Mouse (Mus musculus) ovary, postnatal 36 days (tissue): Measurements from ENCODE around the gene Sfrp2.

ENCODE experiments used
- DNase-seq: peaks from one replicate; pipeline ENCODE4 v3.0.0; 2022; ENCODE audit warnings: low spot score, mixed read lengths

The Sfrp2 gene

DNA sequence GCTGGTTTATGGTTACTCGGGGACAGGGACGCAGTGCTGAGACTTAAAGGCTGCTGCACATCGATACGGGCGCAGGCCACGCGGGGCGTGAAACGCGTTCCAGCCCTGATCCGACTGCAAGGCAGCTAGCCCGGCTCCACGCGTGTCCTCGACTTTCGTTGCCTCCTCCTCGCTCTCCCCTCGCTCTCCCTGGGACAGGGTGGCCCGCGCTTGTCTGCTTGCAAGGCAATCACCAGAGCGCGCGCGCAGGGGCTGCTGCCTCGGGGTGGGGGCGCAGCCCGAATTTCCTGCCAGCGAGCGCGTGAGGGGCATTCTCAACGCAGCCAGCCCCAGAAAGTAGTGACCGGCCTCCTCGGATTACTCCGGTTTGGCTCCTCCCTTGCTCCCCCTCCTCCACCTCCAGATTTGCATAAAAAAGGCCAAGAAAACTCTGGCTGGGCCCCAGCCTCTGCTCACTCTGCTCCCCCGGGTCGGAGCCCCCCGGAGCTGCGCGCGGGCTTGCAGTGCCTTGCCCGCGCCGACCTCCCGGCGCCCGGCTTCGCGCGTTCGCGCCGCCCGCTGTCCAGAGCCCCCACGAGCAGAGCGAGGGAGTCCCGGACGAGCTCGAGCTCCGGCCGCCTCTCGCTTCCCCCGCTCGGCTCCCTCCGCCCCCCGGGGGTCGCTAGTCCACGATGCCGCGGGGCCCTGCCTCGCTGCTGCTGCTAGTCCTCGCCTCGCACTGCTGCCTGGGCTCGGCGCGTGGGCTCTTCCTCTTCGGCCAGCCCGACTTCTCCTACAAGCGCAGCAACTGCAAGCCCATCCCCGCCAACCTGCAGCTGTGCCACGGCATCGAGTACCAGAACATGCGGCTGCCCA, at the start of gene Sfrp2:
Sfrp2 (plus strand) TSS at position 451 of the 855 bp plus-strand sequence.
- peak; percentile 44 for DNase-seq

GRCm38 (mm10) chr3:83717643-83718231, 48.4 kb upstream of the Sfrp2 start:
- no peak for DNase-seq

- DNase-seq = no peak
Measured at GRCm38 (mm10) chr3:83718662-83719061, 47.5 kb upstream of the Sfrp2 start.

GRCm38 (mm10) chr3:83728223-83728622, 37.9 kb upstream of the Sfrp2 start:
- DNase-seq = no peak

DNA sequence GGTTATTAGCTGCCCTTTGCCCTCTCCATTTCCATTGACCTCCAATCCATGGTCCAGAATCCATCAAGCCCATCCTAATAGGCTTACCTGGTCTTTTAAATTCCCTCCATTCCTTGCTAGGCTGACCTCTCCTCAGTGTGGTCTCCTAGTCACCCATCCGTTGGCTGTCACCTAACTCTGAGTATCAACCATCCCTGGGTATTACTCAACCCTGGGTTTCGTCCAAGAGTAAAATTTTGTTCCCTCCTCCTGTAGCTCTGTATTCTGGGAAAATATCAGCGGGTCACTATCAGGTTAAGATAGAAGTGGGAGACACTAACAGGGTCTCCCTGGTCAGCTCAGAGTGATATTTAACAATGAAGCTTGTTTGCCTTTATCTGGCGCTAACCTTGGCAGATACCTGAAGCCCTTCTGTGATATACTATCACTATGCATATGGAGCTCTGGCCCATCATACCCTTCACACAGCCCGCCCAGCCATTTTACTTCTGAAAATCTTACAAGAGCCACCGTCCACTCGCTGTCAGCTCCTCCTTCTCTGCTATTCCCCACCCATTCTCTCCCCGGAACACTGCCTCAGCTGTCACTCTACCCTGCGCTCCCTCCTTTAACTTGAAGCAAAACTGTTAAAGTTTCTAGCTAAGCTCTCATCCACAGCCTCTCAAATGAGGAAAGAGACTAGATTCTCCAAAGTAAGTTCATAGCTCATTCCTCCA, 37.3 kb upstream of the Sfrp2 start:
- no peak for DNase-seq

- no peak for DNase-seq
Measured at GRCm38 (mm10) chr3:83733985-83734384, 32.1 kb upstream of the Sfrp2 start.

- no peak for DNase-seq
Measured at GRCm38 (mm10) chr3:83736980-83737379, 29.1 kb upstream of the Sfrp2 start.

DNA sequence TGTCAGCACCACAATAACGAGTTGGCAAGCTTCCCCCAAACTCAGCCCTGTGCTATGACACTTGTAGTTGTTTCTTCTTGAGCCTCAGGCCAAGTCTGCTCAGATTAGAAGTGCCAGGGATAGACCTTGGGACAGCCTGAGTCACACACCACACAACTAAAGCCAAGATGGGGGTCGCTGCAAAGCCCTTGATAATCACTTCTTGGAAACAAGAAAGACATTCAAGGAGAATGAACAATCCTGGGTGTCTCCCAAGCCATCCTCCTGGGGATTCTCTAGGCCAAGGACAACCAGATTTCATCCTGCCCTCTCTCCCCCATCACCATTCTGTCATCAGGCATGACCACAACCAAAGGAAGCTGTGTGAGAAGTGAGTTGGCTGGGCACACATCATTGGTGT, 25.9 kb upstream of the Sfrp2 start:
- no peak for DNase-seq

GRCm38 (mm10) chr3:83747276-83747675, 18.8 kb upstream of the Sfrp2 start:
- no peak for DNase-seq

DNA sequence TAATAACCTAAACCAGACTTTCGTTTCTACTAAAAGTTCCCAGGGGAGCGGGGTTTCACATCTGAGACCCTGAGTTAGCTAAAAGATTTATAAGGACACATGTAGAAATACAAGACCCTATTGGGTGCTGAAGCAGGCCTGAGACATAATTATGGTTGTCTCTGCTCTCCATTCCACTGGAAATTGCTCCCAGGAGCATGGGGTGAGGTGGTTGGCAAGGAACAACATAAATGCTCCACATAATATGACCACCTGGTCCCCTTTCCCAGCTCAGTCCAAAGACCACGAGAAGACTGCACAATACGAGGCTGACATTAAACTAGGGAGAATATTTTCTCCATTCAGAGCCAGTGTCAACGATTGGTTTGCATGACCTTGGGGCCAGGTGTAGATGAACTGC, 18.2 kb upstream of the Sfrp2 start:
- DNase-seq = no peak

DNA sequence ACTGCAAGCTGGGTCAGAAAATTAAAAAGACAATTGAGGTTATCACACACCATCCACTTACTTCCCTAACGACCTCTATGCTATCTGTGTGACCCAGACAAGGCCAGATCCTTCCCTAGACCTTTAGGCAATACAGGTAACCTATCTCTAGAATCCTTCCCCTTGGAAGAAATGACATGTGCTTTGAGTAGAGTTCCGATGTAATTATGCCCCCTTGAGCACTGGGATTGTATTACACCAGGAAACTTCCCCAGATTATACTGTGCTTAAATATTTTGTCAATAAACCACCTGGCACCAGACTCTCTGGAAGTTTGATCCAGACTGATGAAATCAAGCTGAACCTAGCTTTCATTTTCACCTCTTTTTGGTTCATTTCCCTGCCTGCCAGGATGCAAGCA, 14.5 kb upstream of the Sfrp2 start:
- no peak for DNase-seq

DNA sequence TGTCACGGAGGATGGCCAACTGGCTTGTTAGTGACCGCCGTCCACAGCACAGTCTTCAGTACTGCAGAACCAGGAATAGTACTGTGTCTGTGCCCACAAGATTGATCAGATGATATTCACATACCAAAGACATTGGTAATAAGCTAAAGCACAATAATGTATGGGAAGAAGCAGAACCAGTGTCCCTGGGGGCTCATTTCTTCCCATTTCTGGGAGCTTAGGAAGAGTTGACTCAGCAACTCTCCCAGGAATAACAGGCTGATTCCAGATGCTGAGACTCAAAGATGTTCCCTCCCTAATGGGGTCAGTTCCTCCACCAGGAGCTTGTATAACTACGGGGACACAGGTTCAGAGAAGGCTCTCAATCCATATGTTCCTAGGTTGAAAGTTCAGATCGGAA, 13.9 kb upstream of the Sfrp2 start:
- no peak for DNase-seq

- no peak for DNase-seq
Measured at GRCm38 (mm10) chr3:83755043-83755635, 11.0 kb upstream of the Sfrp2 start.

DNA sequence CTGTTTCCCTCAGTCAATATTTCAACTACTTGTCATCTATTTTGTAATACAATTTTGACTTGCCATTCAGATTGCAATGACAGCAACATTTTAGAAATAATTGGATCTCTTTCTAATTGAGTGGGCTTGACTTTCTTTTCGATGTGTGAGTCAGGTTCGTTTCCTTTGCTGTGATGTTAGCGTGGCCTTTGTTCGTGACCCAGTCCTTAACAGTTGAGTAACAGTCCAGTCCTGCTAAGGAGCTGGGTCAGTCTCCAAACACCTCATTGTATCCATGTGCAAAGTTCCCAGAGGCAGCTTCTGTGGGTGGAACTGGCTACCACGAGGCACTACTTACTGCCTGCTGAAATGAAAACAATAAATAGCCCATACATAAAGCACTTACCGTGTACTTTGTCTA, 10.5 kb upstream of the Sfrp2 start:
- no peak for DNase-seq

- no peak for DNase-seq
Measured at GRCm38 (mm10) chr3:83762361-83762760, 3.8 kb upstream of the Sfrp2 start.

- peak; percentile 82 for DNase-seq
Measured at GRCm38 (mm10) chr3:83763551-83764548, 2.3 kb upstream of the Sfrp2 start.

DNA sequence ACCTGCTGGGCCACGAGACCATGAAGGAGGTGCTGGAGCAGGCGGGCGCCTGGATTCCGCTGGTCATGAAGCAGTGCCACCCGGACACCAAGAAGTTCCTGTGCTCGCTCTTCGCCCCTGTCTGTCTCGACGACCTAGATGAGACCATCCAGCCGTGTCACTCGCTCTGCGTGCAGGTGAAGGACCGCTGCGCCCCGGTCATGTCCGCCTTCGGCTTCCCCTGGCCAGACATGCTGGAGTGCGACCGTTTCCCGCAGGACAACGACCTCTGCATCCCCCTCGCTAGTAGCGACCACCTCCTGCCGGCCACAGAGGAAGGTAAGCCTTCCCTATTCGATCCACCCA, 577 bp downstream of the Sfrp2 start:
- no peak for DNase-seq

GRCm38 (mm10) chr3:83767121-83767520, 1.0 kb downstream of the Sfrp2 start:
- DNase-seq = no peak

DNA sequence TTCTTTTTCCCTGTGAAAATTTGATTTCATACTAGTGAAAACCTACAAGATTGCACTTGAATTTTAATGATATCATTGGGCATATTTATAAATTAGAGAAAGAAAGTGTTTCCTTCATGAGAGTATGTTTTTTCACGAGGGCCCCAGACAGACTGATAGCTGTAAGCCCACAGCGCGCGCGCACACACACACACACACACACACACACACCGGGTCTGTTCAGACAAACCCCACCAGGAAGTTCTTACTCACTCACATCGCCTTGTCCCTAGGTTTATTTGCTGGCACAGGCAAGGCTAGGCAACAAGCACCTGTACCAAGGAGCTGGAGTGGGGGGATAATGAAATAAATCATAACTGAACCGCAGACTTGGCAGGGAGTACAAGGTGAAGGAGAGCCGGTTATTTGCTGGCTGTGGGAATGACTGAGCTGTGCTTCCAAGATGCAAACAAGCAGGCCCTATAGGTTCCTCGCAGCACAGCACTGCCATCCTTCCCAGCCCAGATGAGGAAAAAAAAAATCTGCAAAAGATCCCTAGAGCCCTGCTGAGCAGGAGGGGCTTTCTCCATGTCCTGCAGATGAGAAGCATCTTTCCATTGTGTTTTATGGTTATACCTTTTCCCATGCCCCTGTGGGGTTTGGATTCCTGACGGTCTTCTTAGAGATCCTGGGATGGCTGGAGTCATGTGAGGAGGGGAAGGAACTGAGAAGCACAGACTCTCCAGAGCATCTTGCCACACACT, 2.3 kb downstream of the Sfrp2 start:
- no peak for DNase-seq

GRCm38 (mm10) chr3:83769036-83769410, 2.9 kb downstream of the Sfrp2 start:
- DNase-seq = no peak
